ENCODE assay signal across 18 mouse cellular contexts in genomic region chr17:12755951-12756350, GRCm38 (mm10). TPM values are rescaled to one million over a fixed set of nuclear protein-coding genes. Genes with fewer than 3 reads are reported as not detected.
DNase-seq lines count a peak whose midpoint lies in the region; ATAC-seq lines count a peak whose summit lies in the region.
"Had no signal": no experiment of that assay in that cellular context is flagged by ENCODE, and none has a peak within 500 bp of the region (broad histone marks: within the 10 kb centered on the region; RNA-seq: fewer than 3 reads in every experiment).

No protein-coding gene starts in this region.

- no peak overlapping the region for H3K9ac ChIP-seq in kidney, embryonic 15.5 days
- no peak overlapping the region for H3K9ac ChIP-seq in embryonic facial prominence, embryonic 15.5 days
- no peak overlapping the region for H3K9ac ChIP-seq in stomach, embryonic 15.5 days
- H3K9ac ChIP-seq: liver, embryonic 12.5 days; neural tube, embryonic 12.5 days had no signal

- H3K36me3 ChIP-seq in kidney, embryonic 15.5 days = peaks cover 20% of the 10 kb centered on the region
- peaks cover 4% of the 10 kb centered on the region; the same call in 1 of the 2 replicates for H3K36me3 ChIP-seq in embryonic facial prominence, embryonic 15.5 days
- H3K36me3 ChIP-seq in stomach, embryonic 15.5 days = no peaks in the 10 kb centered on the region
- H3K36me3 ChIP-seq: neural tube, embryonic 12.5 days had no signal

- H3K4me3 ChIP-seq in kidney, embryonic 15.5 days (replicated peaks) = no peak overlapping the region
- H3K4me3 ChIP-seq in embryonic facial prominence, embryonic 15.5 days (replicated peaks) = no peak overlapping the region
- H3K4me3 ChIP-seq in stomach, embryonic 15.5 days (replicated peaks) = no peak overlapping the region
- H3K4me3 ChIP-seq: forebrain, embryonic 10.5 days; liver, embryonic 12.5 days; neural tube, embryonic 12.5 days had no signal

- no peaks in the 10 kb centered on the region for H3K9me3 ChIP-seq in kidney, embryonic 15.5 days (replicated peaks)
- H3K9me3 ChIP-seq in embryonic facial prominence, embryonic 15.5 days (replicated peaks) = no peaks in the 10 kb centered on the region
- H3K9me3 ChIP-seq in stomach, embryonic 15.5 days = no peaks in the 10 kb centered on the region
- H3K9me3 ChIP-seq: forebrain, embryonic 10.5 days; liver, embryonic 12.5 days; neural tube, embryonic 12.5 days had no signal

- H3K27ac ChIP-seq in kidney, embryonic 15.5 days = 0 out of 2 replicates have a peak overlapping the region, but pooled peaks have one; percentile 41
- 0 out of 2 replicates have a peak overlapping the region, but pooled peaks have one; percentile 22 for H3K27ac ChIP-seq in embryonic facial prominence, embryonic 15.5 days (replicated peaks)
- peak overlapping the region; percentile 26; the same call in 1 of the 2 replicates for H3K27ac ChIP-seq in stomach, embryonic 15.5 days
- H3K27ac ChIP-seq: forebrain, embryonic 10.5 days; liver, embryonic 12.5 days; neural tube, embryonic 12.5 days had no signal

- 51% methylated on average over 4 of the region's 4 CpGs for WGBS in kidney, embryonic 15.5 days
- 46% methylated on average over 4 of the region's 4 CpGs for WGBS in embryonic facial prominence, embryonic 15.5 days
- 50% methylated on average over 4 of the region's 4 CpGs for WGBS in stomach, embryonic 15.5 days

- peaks cover 99% of the 10 kb centered on the region for H3K4me1 ChIP-seq in kidney, embryonic 15.5 days
- H3K4me1 ChIP-seq in embryonic facial prominence, embryonic 15.5 days = peaks cover 93% of the 10 kb centered on the region
- H3K4me1 ChIP-seq in stomach, embryonic 15.5 days = peaks cover 71% of the 10 kb centered on the region

- H3K27me3 ChIP-seq in kidney, embryonic 15.5 days = no peaks in the 10 kb centered on the region
- H3K27me3 ChIP-seq in embryonic facial prominence, embryonic 15.5 days = no peaks in the 10 kb centered on the region
- no peaks in the 10 kb centered on the region for H3K27me3 ChIP-seq in stomach, embryonic 15.5 days (replicated peaks)
- H3K27me3 ChIP-seq: liver, embryonic 12.5 days; neural tube, embryonic 12.5 days had no signal

- no peak for ATAC-seq in kidney, embryonic 15.5 days (replicated peaks; ENCODE audit: low FRiP score)
- ATAC-seq in embryonic facial prominence, embryonic 15.5 days (ENCODE audit: insufficient number of reproducible peaks, low FRiP score, low TSS enrichment, low read depth) = no peak
- no peak for ATAC-seq in stomach, embryonic 15.5 days (ENCODE audit: insufficient read depth, low FRiP score, low read depth)
- ATAC-seq: inflammation-experienced regulatory T-cells, adult 6 months had no signal

- peak; percentile 93 for DNase-seq in heart, adult 11 months
- no peak for DNase-seq in heart, postnatal 10 days
- DNase-seq in kidney, adult 8-10 months = no peak
- DNase-seq in retina, postnatal 1 day = no peak
- no peak for DNase-seq in yolk sac, embryonic 10.5 days (ENCODE audit: low spot score)
- DNase-seq: adrenal gland, postnatal 10 days; gastrocnemius, postnatal 10 days; layer of hippocampus, postnatal 36 days; lung, postnatal 10 days; right cerebral cortex, postnatal 14 days; thymus, postnatal 4 days had no signal

- intact Hi-C loops in heart, postnatal 10 days (cut with DNase I) = no loop called here

- no peak overlapping the region for H3K4me2 ChIP-seq in kidney, embryonic 15.5 days
- no peak overlapping the region for H3K4me2 ChIP-seq in embryonic facial prominence, embryonic 15.5 days (replicated peaks)
- H3K4me2 ChIP-seq in stomach, embryonic 15.5 days = no peak overlapping the region
- H3K4me2 ChIP-seq: liver, embryonic 12.5 days; neural tube, embryonic 12.5 days had no signal

RNA-seq across cellular contexts. Expression of gene Igf2r, which starts 13.5 kb away (rescaled TPM):
- total RNA-seq in heart, postnatal 10 days (2021) = 100 to 1,000 TPM; 180 to 214 TPM
- 30.1 and 34.6 TPM in 2 replicates for polyA plus RNA-seq in kidney, embryonic 15.5 days (2015; fragmentation: Nextera tagmentation; extraction: Ambion mirVana)
- polyA plus RNA-seq in embryonic facial prominence, embryonic 15.5 days (2015; fragmentation: Nextera tagmentation; extraction: Ambion mirVana) = 39.8 and 44.2 TPM in 2 replicates
- polyA plus RNA-seq in stomach, embryonic 15.5 days (2015; fragmentation: Nextera tagmentation; extraction: Ambion mirVana) = 35.1 and 36.1 TPM in 2 replicates
